Mouse (Mus musculus): ENCODE results near the gene Ddx3y.
A peak's percentile ranks its signal among the peaks of the same experiment; 100 is the strongest.

The Ddx3y gene

DNA sequence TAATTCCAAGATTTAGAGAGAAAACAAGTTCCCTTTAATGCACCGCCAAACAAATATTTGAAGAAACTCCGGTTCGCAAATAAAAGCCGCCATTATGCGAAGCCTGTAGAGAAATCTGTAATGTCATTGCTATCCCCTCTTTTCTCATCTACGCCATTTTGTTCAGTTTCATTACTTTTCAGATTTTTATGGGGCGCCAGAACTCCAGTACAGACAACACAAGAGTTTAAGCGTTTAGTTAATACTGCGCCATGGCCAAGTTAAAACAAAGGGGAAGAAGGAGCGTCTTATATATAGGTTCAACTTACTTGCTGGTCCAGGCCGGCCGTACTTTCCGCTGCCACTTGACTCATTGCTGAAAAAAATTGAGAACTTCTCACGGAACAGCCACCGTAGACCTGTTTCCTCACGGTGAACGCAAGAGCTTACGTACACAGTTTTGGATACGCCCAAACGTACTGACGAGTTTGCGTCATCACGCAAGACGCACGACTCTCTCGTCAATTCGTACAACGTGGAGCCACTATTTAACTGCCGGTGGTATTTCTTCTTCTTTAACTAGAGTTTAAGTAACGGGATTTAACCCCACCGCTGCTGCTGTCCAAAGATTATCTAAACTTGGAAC is at the start of gene Ddx3y:
Gene Ddx3y (minus strand): TSS at position 459 of the 625 bp plus-strand sequence.
- DNase-seq, result peak in 1 of 2 experiments; percentile 59

- DNase-seq, result no peak
Measured at GRCm38 (mm10) chrY:1293708-1294107, 7.3 kb upstream of the Ddx3y start.

DNA sequence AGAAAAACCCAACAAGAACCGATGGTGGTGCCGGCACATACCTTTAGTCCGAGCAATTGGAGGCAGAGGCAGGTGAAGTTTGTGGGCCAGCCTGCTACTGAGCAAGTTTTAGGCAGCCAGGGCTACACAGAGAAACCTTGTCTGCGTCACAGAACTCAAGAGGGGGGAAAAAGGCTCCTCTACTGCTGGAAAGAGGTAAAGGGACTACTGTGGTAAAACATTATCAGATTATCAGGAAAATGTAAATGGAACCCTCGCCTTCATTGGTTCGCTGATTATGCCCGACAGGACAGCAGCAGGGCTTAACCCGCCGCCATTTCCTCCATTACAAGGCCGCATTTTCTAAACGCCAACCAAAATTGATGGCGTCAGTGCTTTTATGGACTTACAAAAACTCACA is 694 bp downstream of the Ddx3y start:
- DNase-seq, result peak in 1 of 2 experiments; percentile 8

- DNase-seq, result no peak
Measured at GRCm38 (mm10) chrY:1246117-1246516, 40.3 kb downstream of the Ddx3y start.

- DNase-seq, result peak in 1 of 2 experiments; percentile 40
Measured at GRCm38 (mm10) chrY:1245426-1245863, 41.0 kb downstream of the Ddx3y start, which contains the start of gene Uty. Gene Uty (minus strand): TSS chrY:1245759.

DNA sequence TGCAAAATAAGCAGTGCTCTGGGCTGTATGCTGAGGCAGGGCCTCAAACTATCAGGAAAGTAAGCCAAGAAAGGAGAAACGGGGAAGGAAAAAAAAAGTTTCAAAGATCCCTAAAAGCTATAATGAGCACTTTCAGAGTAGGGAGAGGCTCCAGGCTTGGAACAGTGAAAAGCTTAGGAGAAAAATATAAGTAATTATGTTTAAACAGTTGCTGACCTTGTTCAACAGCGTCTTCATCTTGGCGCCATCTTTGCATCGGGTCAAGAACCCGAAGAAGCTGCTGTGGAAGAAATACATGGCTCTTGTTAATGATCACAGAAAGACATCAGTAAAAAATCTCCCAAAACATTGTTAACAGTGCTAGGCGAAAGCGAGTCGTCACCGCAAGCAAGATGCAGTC is 41.5 kb downstream of the Ddx3y start:
- DNase-seq, result no peak

GRCm38 (mm10) chrY:1244421-1244820 is 42.0 kb downstream of the Ddx3y start:
- no peak for DNase-seq

DNA sequence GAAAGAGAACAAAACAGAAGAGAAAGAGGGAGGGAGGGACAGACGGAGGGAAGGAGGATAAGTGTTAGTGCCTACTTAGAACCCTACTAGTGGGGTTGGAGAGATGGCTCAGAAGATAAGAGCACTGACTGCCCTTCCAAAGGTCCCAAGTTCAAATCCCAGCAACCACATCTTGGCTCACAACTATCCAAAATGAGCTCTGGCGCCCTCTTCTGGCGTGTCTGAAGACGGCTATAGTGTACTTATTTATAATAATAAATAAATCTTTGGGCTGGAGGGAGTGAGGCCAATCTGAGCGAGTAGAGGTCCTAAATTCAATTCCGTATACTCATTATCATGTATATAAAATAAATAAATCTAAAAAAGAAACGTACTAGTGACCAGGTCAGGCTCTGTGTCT is 66.4 kb downstream of the Ddx3y start:
- peak in 1 of 2 experiments; percentile 21 for DNase-seq

All from spleen, adult 18-20 months (tissue).